Mouse (Mus musculus) spleen, adult 2 months (tissue): Measurements from ENCODE around the gene Ncor2. TPM values are rescaled to one million over a fixed set of nuclear protein-coding genes. Genes with fewer than 3 reads are reported as not detected.
"Not testable (repeated sequence)": the region's sequence is repeated elsewhere in the genome, so short reads cannot be mapped to it uniquely, and the experiment has no call there.

Experiments
- DNase-seq, 2 experiments: peaks; one replicate each; pipeline versions ENCODE4 v3.0.0 to v3.0.0-alpha.2; 2012 to 2021; ENCODE audit warnings: low spot score in 2 of 2, low read depth in 1 of 2
- H3K27ac ChIP-seq: fragments of 200-500 bp; 2 replicates; pipeline ENCODE4 v1.5.1; 2012; ENCODE audit warnings: low read length, inconsistent platforms; ENCODE audit not compliant: insufficient read depth
- H3K27me3 ChIP-seq: fragments of 200-500 bp; 2 replicates; pipeline ENCODE4 v1.6.1; 2012; ENCODE audit warnings: mild to moderate bottlenecking, moderate library complexity, low read length, inconsistent platforms; ENCODE audit not compliant: control insufficient read depth, insufficient read depth
- H3K36me3 ChIP-seq: fragments of 200-500 bp; 2 replicates; pipeline ENCODE4 v1.6.1; 2012; ENCODE audit warnings: mild to moderate bottlenecking, low read length, inconsistent platforms; ENCODE audit not compliant: control insufficient read depth, insufficient read depth
- H3K4me1 ChIP-seq: fragments of 200-500 bp; 2 replicates; pipeline ENCODE4 v1.6.1; 2011; ENCODE audit warnings: inconsistent platforms; ENCODE audit not compliant: control insufficient read depth, insufficient read depth, insufficient read length
- H3K4me3 ChIP-seq: fragments of 200-500 bp; 2 replicates; pipeline ENCODE4 v1.5.1; 2011; ENCODE audit warnings: mild to moderate bottlenecking, inconsistent platforms; ENCODE audit not compliant: insufficient read depth, insufficient read length; ENCODE audit errors: extremely low read depth
- CTCF ChIP-seq: fragments of 200-500 bp; IDR thresholded peaks from 2 replicates; pipeline ENCODE4 v1.5.1; 2011; ENCODE audit warnings: mild to moderate bottlenecking, inconsistent platforms; ENCODE audit not compliant: insufficient read depth, insufficient read length, insufficient replicate concordance; ENCODE audit errors: extremely low read depth
- POLR2A ChIP-seq: fragments of 200-500 bp; IDR thresholded peaks from 2 replicates; pipeline ENCODE4 v1.6.1; 2011; ENCODE audit warnings: low read depth, low read length, inconsistent platforms
- WGBS: fragments of 180-500 bp; shearing (Covaris S2); methylation state at CpG from one replicate; pipeline ENCODE4 v1.1.7; 2018; 5-methylcytosine and 5-hydroxymethylcytosine counted together
- polyA plus RNA-seq: library from polyadenylated mRNA; depleted of rRNA; stranded (reverse); fragments of >200 nt; gene quantifications from 2 replicates; pipeline ENCODE4 v1.2.3, GENCODE M21; 2012

The Ncor2 gene
- polyA plus RNA-seq, 1 experiment: 70.5 TPM

DNA sequence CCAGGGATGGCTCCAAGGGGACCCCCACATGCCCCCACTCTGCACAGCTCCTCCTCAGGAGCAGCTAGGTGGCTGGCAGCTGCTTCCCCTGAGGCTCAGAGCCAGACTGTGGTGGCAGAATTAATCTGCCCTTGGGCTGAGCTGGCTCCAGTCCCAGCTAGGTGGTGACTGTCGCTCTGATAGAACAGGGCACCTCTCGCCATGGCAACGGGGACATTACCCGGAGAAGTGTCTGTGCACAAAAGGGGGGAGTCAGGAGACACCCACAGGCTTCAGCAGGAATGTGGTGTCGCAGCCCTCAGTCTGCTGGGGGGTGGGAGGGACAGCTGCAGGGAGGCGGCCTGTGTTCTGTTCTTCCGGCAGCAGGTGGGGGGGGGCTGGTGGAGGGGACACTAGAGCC is 24.1 kb upstream of the Ncor2 start:
- Histone ChIP-seq H3K27me3 (no peaks in the 10 kb centered on the region), H3K36me3 (no peaks in the 10 kb centered on the region), H3K27ac (no peak overlapping the region), H3K4me3 (no peak overlapping the region), H3K4me1 (no peaks in the 10 kb centered on the region)
- TF ChIP-seq CTCF (no peak), POLR2A (no peak)
- DNase-seq: no peak
- WGBS: 12% methylated on average over 7 of the region's 7 CpGs

DNA sequence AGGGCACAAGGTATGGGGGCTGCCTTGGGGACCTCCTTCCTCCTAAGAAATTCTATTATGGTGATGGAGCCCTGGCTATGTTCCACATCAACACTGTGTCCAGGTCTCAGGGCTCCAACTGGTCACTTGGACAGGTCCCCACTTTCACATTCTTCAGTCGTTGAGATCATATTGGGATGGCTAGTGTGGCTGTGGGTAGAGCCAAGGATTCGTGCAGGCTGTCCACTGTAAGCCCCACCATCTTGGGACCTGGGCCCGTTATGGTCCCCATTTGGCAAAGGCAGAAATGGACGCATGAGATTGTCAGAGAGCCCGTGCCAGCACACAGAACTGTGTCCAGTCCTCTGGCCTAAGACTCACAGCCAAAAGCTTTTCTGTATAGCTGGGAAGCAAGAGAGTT is 23.1 kb upstream of the Ncor2 start:
- H3K27me3 ChIP-seq: no peaks in the 10 kb centered on the region
- TF ChIP-seq CTCF: no peak
- no peak for TF ChIP-seq POLR2A
- WGBS: 84% methylated on average over 5 of the region's 5 CpGs
- no peaks in the 10 kb centered on the region for H3K36me3 ChIP-seq
- H3K4me3 ChIP-seq: no peak overlapping the region
- DNase-seq: no peak
- H3K4me1 ChIP-seq: peaks cover 6% of the 10 kb centered on the region; the same call in 1 of the 2 replicates
- no peak overlapping the region for H3K27ac ChIP-seq

DNA sequence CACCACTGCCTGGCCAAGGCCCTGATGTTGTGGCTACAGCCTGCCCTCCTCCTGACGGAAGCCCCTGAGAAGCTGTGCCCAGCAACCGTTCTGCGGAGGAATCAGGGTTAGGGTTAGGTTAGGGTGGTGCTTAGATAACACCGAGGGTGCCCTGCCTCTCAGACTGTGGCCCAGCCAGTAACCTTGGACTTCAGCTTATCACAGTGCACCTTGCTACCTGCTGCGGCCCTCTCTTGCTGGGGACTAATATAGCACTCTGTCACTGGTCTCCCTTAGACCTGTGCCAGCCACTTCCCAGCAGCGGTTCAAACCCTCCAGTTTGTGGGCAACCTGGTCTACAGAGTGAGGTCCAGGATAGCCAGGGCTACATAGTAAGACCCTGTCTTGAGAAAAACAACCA is 20.1 kb upstream of the Ncor2 start:
- TF ChIP-seq CTCF (no peak), POLR2A (no peak)
- H3K4me1 ChIP-seq: peaks cover 10% of the 10 kb centered on the region; the same call in 1 of the 2 replicates
- no peak overlapping the region for H3K4me3 ChIP-seq
- no peak overlapping the region for H3K27ac ChIP-seq
- H3K27me3 ChIP-seq: no peaks in the 10 kb centered on the region
- H3K36me3 ChIP-seq: no peaks in the 10 kb centered on the region
- 77% methylated on average over 6 of the region's 6 CpGs for WGBS
- no peak for DNase-seq

DNA sequence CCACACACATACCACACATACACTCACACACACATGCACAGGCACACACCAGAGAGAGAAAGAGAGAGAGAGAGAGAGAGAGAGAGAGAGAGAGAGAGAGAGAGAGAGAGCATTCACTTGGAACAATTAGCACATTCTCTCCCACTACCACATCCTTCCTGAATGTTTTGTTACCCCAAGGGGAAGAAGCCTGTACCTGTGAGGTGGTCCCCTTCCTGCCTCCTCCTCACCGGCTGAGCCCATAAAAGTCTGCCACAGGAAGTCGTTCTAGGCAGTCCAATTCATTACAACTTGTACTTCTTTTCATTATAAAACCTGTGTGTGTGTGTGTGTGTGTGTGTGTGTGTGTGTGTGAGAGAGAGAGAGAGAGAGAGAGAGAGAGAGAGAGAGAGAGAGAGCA is 18.3 kb upstream of the Ncor2 start:
- 11% methylated on average over 2 of the region's 2 CpGs for WGBS
- DNase-seq, H3K27ac ChIP-seq, H3K27me3 ChIP-seq, H3K4me3 ChIP-seq, H3K36me3 ChIP-seq: not testable (repeated sequence)
- H3K4me1 ChIP-seq: peaks cover 10% of the 10 kb centered on the region; the same call in 1 of the 2 replicates

DNA sequence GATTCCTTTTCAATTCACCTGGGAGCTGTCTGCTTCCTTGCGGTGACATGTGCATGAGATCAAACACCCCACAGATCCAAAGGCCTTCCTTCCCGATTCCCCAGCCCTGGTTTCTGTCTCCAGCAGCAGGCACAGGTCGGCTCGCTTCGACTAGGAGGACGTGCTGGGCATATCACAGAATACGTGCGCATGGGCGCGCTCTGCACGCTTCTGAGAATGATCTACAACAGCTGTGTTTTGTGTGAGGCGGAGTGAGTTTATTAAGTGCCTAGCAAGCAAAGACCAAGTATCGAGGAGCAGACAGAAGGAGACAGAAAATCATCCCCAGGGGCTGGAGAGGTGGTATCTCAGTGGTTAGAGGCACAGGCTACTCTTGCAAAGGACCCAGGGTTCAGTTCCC is 17.0 kb upstream of the Ncor2 start:
- TF ChIP-seq CTCF (no peak), POLR2A (no peak)
- Histone ChIP-seq H3K27ac (no peak overlapping the region), H3K27me3 (no peaks in the 10 kb centered on the region), H3K4me3 (no peak overlapping the region), H3K36me3 (no peaks in the 10 kb centered on the region), H3K4me1 (peaks cover 10% of the 10 kb centered on the region; the same call in 1 of the 2 replicates)
- DNase-seq: no peak
- 88% methylated on average over 13 of the region's 13 CpGs for WGBS

DNA sequence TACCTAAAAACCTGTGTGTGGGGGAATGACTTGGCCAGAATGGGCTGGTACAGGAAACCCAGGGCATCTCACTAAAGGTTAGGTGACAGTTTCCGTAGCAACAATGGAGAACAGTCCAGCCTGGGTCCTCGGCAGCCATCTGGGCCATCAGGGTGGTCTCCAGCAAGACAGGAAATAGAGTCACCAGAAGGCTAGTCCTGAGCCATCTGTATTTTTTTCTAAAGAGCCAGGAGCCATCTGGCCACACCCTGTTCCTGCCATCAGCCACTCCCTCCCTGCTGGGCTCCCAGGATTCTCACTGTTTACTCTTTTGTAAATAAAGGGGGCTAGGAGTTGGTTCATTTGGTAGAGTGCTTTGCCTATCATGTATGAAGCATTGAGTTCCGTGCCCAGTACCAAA is 16.1 kb upstream of the Ncor2 start:
- no peak for DNase-seq
- no peak overlapping the region for H3K27ac ChIP-seq
- 60% methylated on average over 3 of the region's 3 CpGs for WGBS
- peaks cover 10% of the 10 kb centered on the region; the same call in 1 of the 2 replicates for H3K4me1 ChIP-seq
- no peak for TF ChIP-seq CTCF
- TF ChIP-seq POLR2A: no peak
- no peak overlapping the region for H3K4me3 ChIP-seq
- H3K27me3 ChIP-seq: no peaks in the 10 kb centered on the region
- no peaks in the 10 kb centered on the region for H3K36me3 ChIP-seq

DNA sequence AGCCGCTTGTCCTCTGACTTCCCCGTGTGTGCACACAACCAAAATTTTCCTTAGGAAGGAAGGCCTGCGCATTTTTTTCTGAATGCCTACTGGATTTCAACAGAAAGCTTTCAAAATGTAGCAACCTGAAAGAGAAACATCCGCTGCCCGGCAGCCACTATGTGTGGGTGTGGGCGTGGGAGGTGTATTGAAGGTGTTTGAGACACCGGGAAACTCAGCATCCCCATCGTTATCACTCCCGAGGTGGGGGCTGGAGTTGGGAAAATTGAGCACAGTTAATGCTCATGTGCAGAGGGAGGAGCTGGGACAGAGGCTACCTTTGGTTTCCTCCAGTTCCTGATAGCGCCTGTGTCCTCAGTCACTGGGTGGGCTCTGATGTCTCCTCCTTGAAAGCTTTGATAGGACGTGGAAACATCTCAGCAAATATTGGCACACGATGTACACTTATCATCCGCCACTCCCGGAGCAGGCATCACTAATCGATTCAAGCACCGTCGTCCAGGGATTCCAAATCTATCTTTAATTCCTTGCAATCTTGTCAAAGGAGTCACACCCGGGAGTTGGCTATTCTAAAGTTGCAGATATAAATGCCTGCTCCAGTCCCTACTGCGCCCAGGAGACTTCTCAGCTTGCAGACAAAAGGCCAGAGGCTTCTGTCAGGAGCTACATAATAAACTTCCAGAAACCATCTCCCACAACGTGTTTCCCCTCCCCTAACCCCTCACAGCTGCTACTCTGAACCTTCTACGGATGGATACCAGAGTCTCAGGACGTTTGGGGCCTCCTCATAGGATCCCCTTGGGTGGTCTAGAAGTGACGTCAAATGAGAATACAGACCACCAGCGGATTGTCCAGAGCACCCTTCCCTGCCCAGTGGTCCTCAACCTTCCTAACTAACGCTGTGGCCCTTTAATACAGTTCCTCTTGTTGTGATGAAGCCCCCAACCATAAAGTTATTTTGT is 14.7 kb upstream of the Ncor2 start:
- Histone ChIP-seq H3K27me3 (no peaks in the 10 kb centered on the region), H3K27ac (no peak overlapping the region), H3K4me1 (peaks cover 11% of the 10 kb centered on the region; the same call in 1 of the 2 replicates), H3K4me3 (no peak overlapping the region), H3K36me3 (no peaks in the 10 kb centered on the region)
- TF ChIP-seq CTCF (no peak), POLR2A (no peak)
- WGBS: 85% methylated on average over 25 of the region's 25 CpGs
- no peak for DNase-seq
